Mouse (Mus musculus) inflammation-experienced regulatory T-cells, adult 6 months (primary cell): Measurements from ENCODE around the gene Btbd9. TPM values are rescaled to one million over a fixed set of nuclear protein-coding genes. Genes with fewer than 3 reads are reported as not detected.

Experiments used
- ATAC-seq: one replicate; pipeline ENCODE4 v1.8.0; 2017
- polyA plus RNA-seq, 3 experiments: library from polyadenylated mRNA; unstranded; fragments of 100-300 nt; shearing (Covaris generic); gene quantifications; one replicate each; pipeline ENCODE4 v1.2.1; 2017

The Btbd9 gene
- polyA plus RNA-seq, 3 experiments from 2014 or later, result 41.5 to 78.0 (median 69.7) TPM

GRCm38 (mm10) chr17:30333136-30333535 lies 243.2 kb downstream of the Btbd9 start:
- ATAC-seq, result no peak

- ATAC-seq, result no peak
Observed at GRCm38 (mm10) chr17:30331380-30331779, 244.9 kb downstream of the Btbd9 start.

- no peak for ATAC-seq
Observed at GRCm38 (mm10) chr17:30329531-30329930, 246.8 kb downstream of the Btbd9 start.

GRCm38 (mm10) chr17:30328924-30329323 lies 247.4 kb downstream of the Btbd9 start:
- no peak for ATAC-seq

GRCm38 (mm10) chr17:30326906-30327305 lies 249.4 kb downstream of the Btbd9 start:
- no peak for ATAC-seq

GRCm38 (mm10) chr17:30320301-30320700 lies 256.0 kb downstream of the Btbd9 start:
- no peak for ATAC-seq

- no peak for ATAC-seq
Observed at GRCm38 (mm10) chr17:30312688-30313087, 263.6 kb downstream of the Btbd9 start.

- ATAC-seq, result no peak
Observed at GRCm38 (mm10) chr17:30309627-30310026, 266.7 kb downstream of the Btbd9 start.

- ATAC-seq, result no peak
Observed at GRCm38 (mm10) chr17:30308889-30309288, 267.4 kb downstream of the Btbd9 start.

- no peak for ATAC-seq
Observed at GRCm38 (mm10) chr17:30308317-30308716, 268.0 kb downstream of the Btbd9 start.

GRCm38 (mm10) chr17:30307168-30307567 lies 269.1 kb downstream of the Btbd9 start:
- no peak for ATAC-seq

GRCm38 (mm10) chr17:30304766-30305165 lies 271.5 kb downstream of the Btbd9 start:
- ATAC-seq, result no peak

GRCm38 (mm10) chr17:30301338-30301737 lies 274.9 kb downstream of the Btbd9 start:
- ATAC-seq, result no peak

GRCm38 (mm10) chr17:30297432-30297831 lies 278.9 kb downstream of the Btbd9 start:
- ATAC-seq, result no peak

GRCm38 (mm10) chr17:30296069-30296468 lies 280.2 kb downstream of the Btbd9 start:
- ATAC-seq, result no peak

- no peak for ATAC-seq
Observed at GRCm38 (mm10) chr17:30292666-30293065, 283.6 kb downstream of the Btbd9 start.

GRCm38 (mm10) chr17:30285641-30286040 lies 290.6 kb downstream of the Btbd9 start:
- no peak for ATAC-seq

- ATAC-seq, result no peak
Observed at GRCm38 (mm10) chr17:30283460-30284050, 292.7 kb downstream of the Btbd9 start.

GRCm38 (mm10) chr17:30283001-30283400 lies 293.3 kb downstream of the Btbd9 start:
- no peak for ATAC-seq

GRCm38 (mm10) chr17:30280323-30281118 lies 295.8 kb downstream of the Btbd9 start:
- ATAC-seq, result no peak

GRCm38 (mm10) chr17:30279684-30280083 lies 296.6 kb downstream of the Btbd9 start:
- no peak for ATAC-seq

GRCm38 (mm10) chr17:30278596-30279378 lies 297.5 kb downstream of the Btbd9 start:
- ATAC-seq, result no peak

GRCm38 (mm10) chr17:30276477-30276876 lies 299.8 kb downstream of the Btbd9 start:
- ATAC-seq, result no peak
